Mouse (Mus musculus) lung, postnatal 14 days (tissue): Measurements from ENCODE around the gene Cpt2.

Source experiments
- DNase-seq: peaks from one replicate; pipeline ENCODE4 v3.0.0; 2021

The Cpt2 gene

DNA sequence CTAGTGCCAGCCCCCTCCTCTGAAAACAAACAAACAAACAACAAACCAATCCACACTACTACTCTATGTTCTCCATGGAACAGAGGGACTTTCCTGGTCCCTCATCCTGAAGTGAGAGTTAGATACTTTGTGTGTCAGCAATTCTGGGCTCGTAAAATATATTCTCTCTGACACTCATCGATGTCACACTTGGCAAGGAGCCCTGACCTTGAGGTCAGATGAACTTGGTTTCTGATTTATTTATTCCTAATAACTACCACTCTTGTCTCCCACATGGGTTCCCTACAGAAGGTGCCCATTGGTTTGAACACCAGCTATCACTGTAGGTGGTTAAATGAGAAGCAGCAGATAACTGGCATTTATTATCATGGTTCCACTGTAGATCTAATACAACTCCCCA, 3.1 kb downstream of the Cpt2 start:
- no peak for DNase-seq

DNA sequence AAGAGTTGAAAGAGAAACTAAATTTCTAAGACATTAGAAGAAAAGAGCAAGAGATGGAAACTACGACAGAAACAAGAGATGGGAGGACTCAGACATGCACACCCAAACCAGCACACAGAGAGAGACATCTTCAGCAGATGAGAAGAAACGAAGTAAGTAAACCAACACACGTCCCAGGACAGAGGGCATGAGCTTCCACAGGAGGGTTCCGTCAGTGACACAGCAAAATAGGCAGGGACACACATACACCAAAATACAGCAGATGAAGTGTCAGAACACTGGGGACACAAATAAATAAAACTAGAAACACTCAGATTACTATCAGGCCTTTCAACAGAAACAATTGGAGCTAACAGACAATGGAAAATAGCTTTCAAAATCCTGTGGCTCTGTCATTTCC, 13.4 kb downstream of the Cpt2 start:
- DNase-seq = no peak

- DNase-seq = no peak
Measured at GRCm38 (mm10) chr4:107906561-107906960, 16.8 kb downstream of the Cpt2 start.

- DNase-seq = no peak
Measured at GRCm38 (mm10) chr4:107904252-107904651, 19.2 kb downstream of the Cpt2 start.

DNA sequence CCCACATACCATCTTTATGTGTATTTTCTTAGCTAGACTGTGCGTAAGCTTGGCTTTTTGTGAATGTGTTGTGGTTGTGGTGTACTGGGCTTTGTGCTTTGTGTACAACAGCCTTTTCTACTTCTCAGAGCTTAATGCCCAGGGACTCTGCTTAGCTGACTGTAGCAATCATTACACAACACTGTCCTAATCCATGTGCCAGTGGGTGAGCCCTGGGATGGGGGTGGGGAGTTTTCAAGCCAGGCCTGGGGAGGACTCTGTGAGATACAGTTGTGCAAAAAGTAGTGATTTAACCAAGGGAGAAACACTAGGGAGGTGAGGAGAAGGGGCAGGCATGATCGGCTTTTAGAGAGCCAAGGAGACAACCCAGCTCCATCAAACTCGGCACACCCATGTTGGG, 23.2 kb downstream of the Cpt2 start:
- DNase-seq = no peak

- no peak for DNase-seq
Measured at GRCm38 (mm10) chr4:107899211-107899927, 24.0 kb downstream of the Cpt2 start.

DNA sequence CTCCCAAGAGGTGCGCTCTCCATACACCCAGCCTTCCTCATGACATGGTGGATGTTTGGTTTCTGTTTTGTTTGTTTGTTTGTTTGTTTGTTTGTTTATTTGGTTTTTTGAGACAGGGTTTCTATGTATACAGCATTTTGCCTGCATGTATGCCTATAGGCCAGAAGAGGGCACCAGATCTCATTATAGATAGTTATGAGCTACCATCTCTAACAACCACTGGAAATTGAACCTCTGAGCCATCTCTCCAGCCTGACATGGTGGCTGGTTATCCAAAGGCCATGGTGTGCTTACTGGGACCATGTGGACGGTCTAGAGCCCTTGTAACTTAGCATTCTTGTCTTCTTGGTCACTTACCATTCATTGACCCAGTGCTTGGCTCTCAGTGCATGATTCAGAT, 30.7 kb downstream of the Cpt2 start:
- no peak for DNase-seq

DNA sequence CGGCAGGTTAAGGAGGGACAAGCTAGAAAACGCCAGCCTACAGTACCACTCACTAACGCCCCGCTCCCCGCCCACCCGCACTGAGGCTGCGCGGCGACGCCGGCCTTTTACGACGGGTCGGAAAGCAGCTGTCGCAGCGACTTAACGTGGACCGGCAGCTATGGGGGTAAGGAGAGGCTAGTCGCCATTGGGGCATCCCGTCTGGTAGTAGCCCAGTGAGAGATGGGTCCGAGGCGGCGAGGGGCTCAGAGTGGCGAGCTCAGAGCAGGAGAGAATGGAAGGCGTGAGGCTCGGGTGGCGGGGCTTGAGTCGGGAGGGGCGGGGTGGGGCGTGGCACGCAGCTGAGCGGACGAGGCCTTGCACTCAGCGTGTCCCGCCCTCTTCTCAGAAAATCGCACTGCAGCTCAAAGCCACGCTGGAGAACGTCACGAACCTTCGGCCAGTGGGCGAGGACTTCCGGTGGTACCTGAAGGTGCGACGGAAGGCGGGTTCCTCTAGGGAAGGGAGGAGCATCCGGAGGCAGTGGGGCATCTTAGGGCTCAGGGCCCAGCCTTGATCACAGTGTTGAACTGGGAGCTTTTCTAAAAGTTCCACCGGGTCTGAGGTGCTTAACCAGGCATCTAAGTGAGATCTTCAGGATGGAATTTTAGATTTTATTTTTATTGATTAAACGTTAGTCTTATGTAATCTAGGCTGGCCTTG, 33.5 kb downstream of the Cpt2 start, which contains the start of gene 0610037L13Rik:
0610037L13Rik (plus strand) TSS at position 83 of the 702 bp plus-strand sequence.
- peak; percentile 91 for DNase-seq

DNA sequence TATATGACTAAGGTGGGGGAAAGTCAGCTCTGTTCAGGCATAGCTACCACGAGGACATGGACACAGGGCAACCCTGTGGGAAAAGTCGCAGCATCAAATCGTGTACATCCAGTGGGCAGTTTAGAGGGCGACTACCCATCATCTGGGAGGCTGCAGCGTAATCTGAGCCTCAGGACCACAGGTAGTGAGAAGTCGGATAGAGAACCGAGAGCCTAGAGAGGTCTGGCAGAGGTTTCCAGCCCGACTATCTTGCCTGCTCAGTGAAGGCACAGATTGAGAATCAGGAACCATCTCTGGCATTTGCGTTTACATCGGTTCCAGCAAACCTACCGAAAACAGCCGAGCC, 34.1 kb downstream of the Cpt2 start:
- no peak for DNase-seq

GRCm38 (mm10) chr4:107886371-107886770, 37.0 kb downstream of the Cpt2 start:
- DNase-seq = no peak

- DNase-seq = no peak
Measured at GRCm38 (mm10) chr4:107881631-107882030, 41.8 kb downstream of the Cpt2 start.

DNA sequence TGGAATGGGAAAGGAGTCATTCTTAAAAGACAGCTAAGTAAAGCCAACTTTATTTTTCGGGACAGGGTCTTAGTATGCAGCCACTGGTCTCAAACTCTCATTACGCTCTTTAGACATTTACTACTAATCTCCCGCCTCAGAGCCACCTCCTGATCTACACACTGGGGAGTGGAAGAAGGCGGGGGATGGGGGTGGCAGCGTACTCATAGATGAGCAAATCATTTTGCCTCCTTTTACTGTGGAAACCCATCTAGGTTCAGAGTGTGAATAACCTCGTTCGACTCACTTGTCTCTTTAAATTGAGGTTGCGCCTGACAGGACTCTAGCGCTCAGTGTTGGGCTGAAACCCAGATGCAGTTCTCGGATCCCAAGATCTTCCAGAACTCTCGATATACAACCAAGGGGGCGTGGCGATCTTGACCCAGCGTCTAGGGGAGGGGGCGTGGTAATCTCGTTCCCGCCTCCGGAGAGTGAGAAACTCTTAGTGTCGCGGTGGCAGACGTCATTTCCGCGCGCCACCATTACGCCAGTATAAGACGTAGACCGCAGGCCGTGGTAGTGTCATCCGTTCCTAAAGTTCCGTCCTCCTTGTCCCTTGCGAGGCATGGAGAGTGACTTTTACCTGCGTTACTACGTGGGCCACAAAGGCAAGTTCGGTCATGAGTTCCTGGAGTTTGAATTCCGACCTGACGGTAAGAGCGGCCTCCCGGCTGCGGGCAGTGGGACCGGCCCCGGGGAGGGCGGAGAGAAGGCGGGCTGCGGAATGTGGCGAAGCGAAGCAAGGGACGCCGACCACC, 44.0 kb downstream of the Cpt2 start, which contains the start of gene Magoh:
Magoh (plus strand) TSS at position 502 of the 797 bp plus-strand sequence.
- DNase-seq = peak; percentile 98

GRCm38 (mm10) chr4:107864866-107865265, 58.5 kb downstream of the Cpt2 start:
- no peak for DNase-seq

DNA sequence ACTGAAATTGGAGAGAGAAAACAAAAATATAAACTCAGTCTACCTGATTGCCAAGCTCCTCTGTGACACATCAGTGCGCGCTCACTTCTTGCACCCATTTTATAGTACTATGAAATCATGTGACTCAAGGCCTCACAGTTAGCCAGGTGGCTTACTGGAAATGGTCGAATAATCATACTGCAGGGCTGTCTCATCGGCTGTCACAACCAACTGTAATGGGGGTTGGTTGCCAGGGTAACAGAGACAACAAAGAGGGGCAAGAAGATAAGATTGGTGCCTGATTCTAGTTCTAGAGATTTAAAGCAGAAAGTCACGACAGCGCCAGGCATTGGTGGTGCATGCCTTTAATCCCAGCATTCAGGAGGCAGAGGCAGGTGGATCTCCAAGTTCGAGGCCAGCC, 64.4 kb downstream of the Cpt2 start:
- DNase-seq = no peak

GRCm38 (mm10) chr4:107856958-107857686, 66.3 kb downstream of the Cpt2 start:
- DNase-seq = no peak
